Mouse (Mus musculus) brain, embryonic 14.5 days (tissue): ENCODE results near the gene Fgd3.

Experiments used
- CTCF ChIP-seq: fragments of 200-500 bp; IDR thresholded peaks from 2 replicates; pipeline ENCODE4 v1.5.1; 2012; ENCODE audit warnings: inconsistent platforms, mild to moderate bottlenecking, moderate library complexity, borderline replicate concordance; ENCODE audit not compliant: insufficient read depth, insufficient read length; ENCODE audit errors: extremely low read depth
- POLR2A ChIP-seq: fragments of 200-500 bp; IDR thresholded peaks from 2 replicates; pipeline ENCODE4 v1.6.1; 2012; ENCODE audit warnings: mild to moderate bottlenecking, inconsistent platforms, borderline replicate concordance; ENCODE audit not compliant: poor library complexity, insufficient read depth, insufficient read length, severe bottlenecking; ENCODE audit errors: extremely low read depth

GRCm38 (mm10) chr13:49322169-49322568 is 2.1 kb upstream of the Fgd3 start:
- no peak for TF ChIP-seq CTCF
- TF ChIP-seq POLR2A = no peak
